Comparison of ENCODE assay signal across 11 mouse cellular contexts in genomic region chr14:23494496-23494800, GRCm38 (mm10).
A peak's percentile ranks its signal among the peaks of the same experiment; 100 is the strongest.
DNase-seq lines count a peak whose midpoint lies in the region.
"Had no signal": no experiment of that assay in that cellular context is flagged by ENCODE, and none has a peak within 500 bp of the region (broad histone marks: within the 10 kb centered on the region; RNA-seq: fewer than 3 reads in every experiment).

No protein-coding gene starts in this region.

- peaks cover 11% of the 10 kb centered on the region for H3K4me1 ChIP-seq in brown adipose tissue, adult 24 weeks (ENCODE audit: control insufficient read depth, insufficient read depth, insufficient read length, low read length)
- H3K4me1 ChIP-seq: hindbrain, embryonic 13.5 days; liver, embryonic 13.5 days; neural tube, embryonic 13.5 days had no signal

- peak overlapping the region; percentile 82 for H3K27ac ChIP-seq in brown adipose tissue, adult 24 weeks (replicated peaks; ENCODE audit: low read depth, low read length)
- H3K27ac ChIP-seq: hindbrain, embryonic 13.5 days; liver, embryonic 13.5 days; neural tube, embryonic 13.5 days had no signal

- H3K4me3 ChIP-seq in brown adipose tissue, adult 24 weeks (ENCODE audit: insufficient read depth, low read depth, low read length) = no peak overlapping the region
- H3K4me3 ChIP-seq: hindbrain, embryonic 13.5 days; liver, embryonic 13.5 days; neural tube, embryonic 13.5 days had no signal

- intact Hi-C loops in heart, postnatal 25 days (cut with DNase I) = no loop called here
- intact Hi-C loops in left cerebral cortex, postnatal 14 days (cut with DNase I) = no loop called here

- peak; percentile 20 to 86 for DNase-seq in adrenal gland, adult (ENCODE audit: inconsistent age in 2 of 2, low spot score in 1 of 2)
- no peak for DNase-seq in adrenal gland, postnatal 4 days (ENCODE audit: low spot score in 2 of 2)
- peak; percentile 47 for DNase-seq in heart, postnatal 25 days (ENCODE audit: low spot score)
- DNase-seq in lung, postnatal 10 days = peak; percentile 53
- no peak for DNase-seq in cerebellum, adult 11 months
- DNase-seq in left cerebral cortex, postnatal 14 days (ENCODE audit: low spot score in 2 of 2) = no peak
- DNase-seq in layer of hippocampus, adult 9-10 months (ENCODE audit: low spot score) = no peak
- DNase-seq: liver, embryonic 13.5 days had no signal

Comparison
In these comparisons a context has a peak if more than half of its experiments do, and no peak if none do; other contexts are left out.
1. DNase-seq: peak in adrenal gland, adult (2 of 2), heart, postnatal 25 days (single experiment) and lung, postnatal 10 days (single experiment); none in adrenal gland, postnatal 4 days (0 of 2), cerebellum, adult 11 months (single experiment), left cerebral cortex, postnatal 14 days (0 of 2) and layer of hippocampus, adult 9-10 months (single experiment).